Mouse (Mus musculus): Measurements from ENCODE around the gene Enpp1.

Enpp1 gene

DNA sequence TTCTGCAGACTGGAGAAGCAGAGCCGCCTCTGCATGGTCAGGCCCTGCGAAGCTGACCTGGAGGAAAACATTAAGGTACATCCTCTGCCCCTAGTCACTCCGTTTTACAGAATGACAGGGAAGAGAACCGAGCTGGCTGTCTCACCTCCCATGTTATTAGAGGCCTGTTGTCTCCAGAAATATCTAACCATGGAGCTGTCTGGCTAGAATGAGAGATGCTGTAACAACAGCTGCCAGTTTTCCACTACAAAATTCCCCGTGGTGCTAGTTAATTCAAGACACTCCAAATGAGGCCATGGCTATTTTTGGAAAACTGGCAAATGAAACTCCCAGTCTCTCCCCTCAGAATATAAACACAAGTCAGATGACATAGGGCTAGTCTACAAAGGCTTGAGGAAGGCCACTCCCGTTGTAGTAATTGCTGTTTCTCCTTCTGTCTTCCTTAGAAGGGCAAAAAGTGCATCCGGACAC is 115.1 kb downstream of the Enpp1 start:
- no peak for DNase-seq (ENCODE audit: low read depth, low spot score)

DNA sequence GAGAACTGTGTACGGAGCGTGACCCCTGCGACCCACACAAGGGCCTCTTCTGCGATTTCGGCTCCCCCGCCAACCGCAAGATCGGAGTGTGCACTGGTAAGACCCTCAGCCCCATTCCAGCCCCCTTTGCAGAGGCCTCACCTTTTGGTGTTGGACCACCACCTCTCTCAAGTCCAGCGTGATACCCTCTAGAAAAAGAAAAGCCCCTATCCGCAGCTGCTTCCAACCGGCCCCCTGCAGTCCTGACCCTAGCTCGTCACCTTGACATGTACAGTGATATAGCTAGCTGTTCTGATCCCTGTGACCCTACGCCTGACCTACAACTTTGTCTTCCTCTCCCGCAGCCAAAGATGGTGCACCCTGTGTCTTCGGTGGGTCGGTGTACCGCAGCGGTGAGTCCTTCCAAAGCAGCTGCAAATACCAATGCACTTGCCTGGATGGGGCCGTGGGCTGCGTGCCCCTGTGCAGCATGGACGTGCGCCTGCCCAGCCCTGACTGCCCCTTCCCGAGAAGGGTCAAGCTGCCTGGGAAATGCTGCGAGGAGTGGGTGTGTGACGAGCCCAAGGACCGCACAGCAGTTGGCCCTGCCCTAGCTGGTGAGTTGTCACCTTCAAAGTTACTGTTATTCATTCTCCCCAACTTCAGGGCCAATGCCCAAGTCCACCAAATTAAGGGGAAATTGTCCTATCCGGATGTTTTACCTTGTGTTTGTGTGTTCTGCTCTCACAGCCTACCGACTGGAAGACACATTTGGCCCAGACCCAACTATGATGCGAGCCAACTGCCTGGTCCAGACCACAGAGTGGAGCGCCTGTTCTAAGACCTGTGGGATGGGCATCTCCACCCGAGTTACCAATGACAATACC is 115.7 kb downstream of the Enpp1 start:
- no peak for DNase-seq (ENCODE audit: low read depth, low spot score)

DNA sequence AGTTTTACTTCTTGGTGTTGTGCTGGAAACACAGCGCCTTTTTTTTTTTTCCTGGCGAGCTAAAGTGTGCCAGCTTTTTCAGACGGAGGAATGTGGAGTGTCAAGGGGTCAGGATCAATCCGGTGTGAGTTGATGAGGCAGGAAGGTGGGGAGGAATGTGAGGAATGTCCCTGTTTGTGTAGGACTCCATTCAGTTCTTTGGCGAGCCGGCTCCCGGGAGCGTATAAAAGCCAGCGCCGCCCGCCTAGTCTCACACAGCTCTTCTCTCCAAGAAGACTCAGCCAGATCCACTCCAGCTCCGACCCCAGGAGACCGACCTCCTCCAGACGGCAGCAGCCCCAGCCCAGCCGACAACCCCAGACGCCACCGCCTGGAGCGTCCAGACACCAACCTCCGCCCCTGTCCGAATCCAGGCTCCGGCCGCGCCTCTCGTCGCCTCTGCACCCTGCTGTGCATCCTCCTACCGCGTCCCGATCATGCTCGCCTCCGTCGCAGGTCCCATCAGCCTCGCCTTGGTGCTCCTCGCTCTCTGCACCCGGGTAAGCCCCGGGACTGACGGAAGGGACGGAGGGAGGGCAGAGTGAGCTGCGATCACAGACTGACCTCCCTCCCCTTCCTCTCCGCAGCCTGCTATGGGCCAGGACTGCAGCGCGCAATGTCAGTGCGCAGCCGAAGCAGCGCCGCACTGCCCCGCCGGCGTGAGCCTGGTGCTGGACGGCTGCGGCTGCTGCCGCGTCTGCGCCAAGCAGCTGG is 116.5 kb downstream of the Enpp1 start, which contains the start of gene Ccn2:
TSS of gene Ccn2 (plus strand) at position 193 of the 753 bp plus-strand sequence.
- no peak for DNase-seq (ENCODE audit: low read depth, low spot score)

DNA sequence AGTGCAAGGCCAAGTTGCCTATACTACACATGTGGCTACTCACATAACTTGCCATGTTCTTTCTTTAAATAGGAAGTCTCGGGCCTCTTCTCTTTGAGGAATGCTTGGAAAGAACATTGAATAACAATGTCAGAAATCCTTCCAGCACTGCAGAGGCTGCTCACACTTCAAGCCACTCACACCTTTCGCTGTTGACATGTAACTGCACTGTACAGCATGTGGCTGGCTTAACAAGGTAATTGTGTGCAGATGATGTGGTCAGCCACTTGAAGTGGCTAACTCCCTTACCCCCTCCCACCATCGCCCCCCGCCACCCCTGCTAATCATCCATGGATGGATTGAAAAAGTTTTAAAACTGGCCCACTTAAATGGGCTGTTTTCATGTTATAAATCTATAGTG is 118.4 kb downstream of the Enpp1 start:
- no peak for DNase-seq (ENCODE audit: low read depth, low spot score)

DNA sequence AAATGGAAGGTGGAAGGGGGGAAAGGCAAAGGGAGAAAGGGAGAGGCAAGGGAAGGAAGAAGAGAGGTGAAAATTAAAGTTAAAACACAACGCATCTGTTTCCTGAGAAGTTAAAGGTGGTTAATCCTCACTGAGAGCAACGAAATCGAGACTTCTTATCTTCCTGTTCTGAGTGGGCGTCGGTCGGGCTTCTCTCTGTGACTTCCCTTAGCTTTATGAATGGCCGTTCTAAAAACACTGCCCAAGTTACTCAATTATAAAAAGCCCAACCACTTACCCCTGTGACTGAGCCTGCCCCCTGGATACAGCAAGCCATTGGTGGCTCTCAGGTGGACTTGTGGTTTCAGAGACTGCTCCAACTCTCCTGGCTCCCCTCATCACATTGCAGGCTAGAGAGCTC is 119.0 kb downstream of the Enpp1 start:
- DNase-seq (ENCODE audit: low read depth, low spot score) = no peak

DNA sequence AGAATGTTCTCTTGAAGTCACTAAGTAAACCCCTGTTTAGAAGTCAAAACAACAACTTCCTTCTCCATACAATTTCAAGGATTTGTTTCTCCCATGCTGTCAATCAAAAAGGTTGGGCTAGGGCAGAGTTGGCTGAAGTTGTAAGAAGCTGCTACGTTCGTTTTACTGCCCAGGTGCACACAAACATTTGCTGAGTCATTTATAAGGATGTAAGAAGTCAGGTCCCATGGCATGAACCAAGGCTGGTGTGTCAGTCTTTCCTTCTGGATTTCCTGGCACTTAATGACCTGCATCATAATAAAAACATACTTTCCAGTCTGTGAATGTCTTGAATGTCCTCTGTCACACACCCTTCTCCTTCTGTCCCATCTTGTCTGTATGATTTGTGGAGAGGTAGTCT is 119.6 kb downstream of the Enpp1 start:
- DNase-seq (ENCODE audit: low read depth, low spot score) = no peak

DNA sequence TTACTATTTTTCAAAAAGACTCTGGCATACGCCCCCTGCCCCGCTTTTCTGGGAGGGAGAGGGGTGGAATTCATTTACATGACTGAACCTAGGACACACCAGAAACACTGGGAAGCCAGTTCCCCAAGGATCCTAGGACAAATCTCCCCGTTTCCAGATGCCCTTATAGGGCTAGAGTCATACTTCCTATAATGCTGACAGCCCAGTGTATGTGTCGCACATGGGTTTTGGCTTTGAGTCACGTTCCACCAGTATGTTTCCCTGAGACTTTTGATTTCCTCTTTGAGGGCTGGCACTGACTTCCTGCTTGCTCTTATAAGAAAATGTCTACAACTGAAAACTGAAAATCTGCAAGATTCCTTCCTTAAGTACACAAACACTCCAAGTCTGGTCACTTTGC is 120.2 kb downstream of the Enpp1 start:
- DNase-seq (ENCODE audit: low read depth, low spot score) = no peak

DNA sequence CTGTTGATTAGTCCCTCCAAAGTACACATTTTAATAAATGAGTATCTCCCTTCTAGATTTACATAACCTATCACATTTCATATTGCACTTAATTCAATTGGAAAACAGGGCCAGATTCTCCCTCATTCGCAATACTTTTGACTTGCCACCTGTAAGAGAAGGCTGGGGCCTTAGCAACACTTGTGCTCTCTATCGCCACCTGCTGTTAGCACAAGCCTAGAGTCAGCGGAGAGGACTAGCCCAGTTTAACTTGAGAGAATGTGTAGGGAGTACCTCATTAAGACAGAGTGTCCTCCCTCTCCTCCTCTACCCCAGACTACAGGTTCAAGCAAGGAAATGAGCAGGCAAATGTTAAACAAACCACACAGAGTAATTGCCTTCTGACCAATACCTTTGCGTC is 120.8 kb downstream of the Enpp1 start:
- DNase-seq (ENCODE audit: low read depth, low spot score) = peak; percentile 2

DNA sequence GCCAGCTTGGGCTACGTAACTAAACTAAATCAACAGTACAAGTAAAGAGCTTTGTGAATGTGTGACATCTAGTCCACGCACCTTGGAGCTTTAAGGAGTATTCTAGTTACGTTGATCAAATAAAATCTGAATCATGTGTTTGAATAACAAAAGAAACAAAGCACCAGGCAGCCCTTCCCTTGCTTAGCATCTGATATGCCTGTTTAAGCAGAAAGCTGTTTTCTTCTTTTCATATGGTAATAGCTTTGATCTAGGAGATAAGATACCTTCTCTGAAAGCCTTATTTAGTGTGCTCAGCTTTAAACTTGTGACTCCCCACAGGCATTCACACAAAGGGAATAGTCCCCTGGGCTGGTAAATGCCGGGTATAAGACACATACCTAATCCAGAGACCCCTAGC is 121.4 kb downstream of the Enpp1 start:
- no peak for DNase-seq (ENCODE audit: low read depth, low spot score)

DNA sequence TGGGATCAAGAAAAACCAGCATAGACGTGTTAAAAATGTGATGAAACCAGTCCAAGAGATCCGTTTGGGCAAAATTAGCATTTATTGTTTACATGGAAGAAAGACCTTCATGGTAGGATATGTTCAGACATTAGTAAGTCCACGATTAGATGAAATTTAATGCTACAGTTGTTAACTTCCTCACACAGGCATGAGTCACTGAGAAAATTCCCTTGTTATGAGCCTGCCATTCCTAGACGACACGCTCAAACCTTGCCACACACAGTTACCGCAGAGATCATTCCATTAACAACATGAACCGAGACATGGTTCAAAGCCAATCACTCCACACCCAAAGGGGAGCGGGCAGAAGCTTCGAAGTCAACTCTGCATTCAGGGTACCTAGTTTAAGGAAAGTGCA is 122.7 kb downstream of the Enpp1 start:
- no peak for DNase-seq (ENCODE audit: low read depth, low spot score)

DNA sequence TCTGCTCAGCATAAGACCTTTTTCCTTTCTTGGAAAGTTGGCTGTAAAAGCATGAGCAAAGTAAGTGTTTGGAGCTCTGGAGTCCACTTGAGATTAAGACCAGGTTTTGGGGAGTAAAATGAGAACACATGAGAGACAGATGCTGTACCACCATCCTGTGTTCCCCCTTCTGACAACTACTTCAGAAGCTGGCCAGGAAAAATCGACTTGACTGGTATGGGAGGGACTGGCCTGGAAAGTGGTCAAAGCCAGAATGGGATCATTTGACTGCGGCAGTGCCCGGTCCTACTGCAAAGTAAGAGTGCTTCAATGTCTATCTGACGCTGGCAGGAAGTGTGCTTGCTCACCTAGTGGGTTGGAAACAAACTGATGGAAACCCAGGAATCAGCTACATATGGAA is 123.1 kb downstream of the Enpp1 start:
- DNase-seq (ENCODE audit: low read depth, low spot score) = no peak

Data from c-Kit-negative CD71-positive TER-119-positive erythroid progenitor cells, embryonic 14.5 days (primary cell).